Mouse (Mus musculus) CH12.LX (cell line): Measurements from ENCODE around the gene Cep164. TPM values are rescaled to one million over a fixed set of nuclear protein-coding genes. Genes with fewer than 3 reads are reported as not detected.

Experiments used
- DNase-seq: peaks from one replicate; pipeline ENCODE4 v3.0.0-alpha.2; 2013; ENCODE audit errors: extremely low read depth
- H3K27ac ChIP-seq: 2 replicates; pipeline ENCODE4 v1.5.1; 2012; ENCODE audit warnings: low read depth, mild to moderate bottlenecking, control low read depth, moderate library complexity; ENCODE audit not compliant: insufficient read depth
- H3K27me3 ChIP-seq: replicated peaks from 2 replicates; pipeline ENCODE3; 2012; ENCODE audit warnings: inconsistent platforms
- H3K36me3 ChIP-seq, 2 experiments: replicated peaks in 1 of 2; 2 replicates each; pipeline versions ENCODE3 to v1.6.1; 2012; ENCODE audit warnings: inconsistent platforms in 1 of 2, low read length in 1 of 2, mild to moderate bottlenecking in 1 of 2, mixed read lengths in 1 of 2, moderate library complexity in 1 of 2; ENCODE audit not compliant: control insufficient read depth in 1 of 2, insufficient read depth in 1 of 2
- H3K4me1 ChIP-seq, 2 experiments: 2 replicates each; pipeline ENCODE4 v1.6.1; 2012; ENCODE audit warnings: inconsistent platforms in 1 of 2, moderate library complexity in 1 of 2; ENCODE audit not compliant: insufficient read depth in 2 of 2, control insufficient read depth in 1 of 2
- H3K4me2 ChIP-seq: 2 replicates; pipeline ENCODE4 v1.6.1; 2012; ENCODE audit warnings: low read depth, mild to moderate bottlenecking, control low read depth; ENCODE audit not compliant: poor library complexity, insufficient read depth, severe bottlenecking
- H3K4me3 ChIP-seq, 3 experiments: fragments of 150-350 bp in 1 of 3; sonication (generic) in 1 of 3; replicated peaks in 1 of 3; 2 replicates each; pipeline versions ENCODE3 to v1.5.1; 2011 to 2012; ENCODE audit warnings: low read depth in 2 of 3, low read length in 2 of 3, mild to moderate bottlenecking in 2 of 3, moderate library complexity in 2 of 3, control low read depth in 1 of 3, improper control_type of control experiment in 1 of 3, inconsistent platforms in 1 of 3, mixed read lengths in 1 of 3; ENCODE audit not compliant: poor library complexity in 1 of 3
- H3K79me2 ChIP-seq: replicated peaks from 2 replicates; pipeline ENCODE4 v1.6.1; 2012; ENCODE audit warnings: mild to moderate bottlenecking, moderate library complexity; ENCODE audit not compliant: control insufficient read depth, poor library complexity, insufficient read depth, severe bottlenecking; ENCODE audit errors: extremely low read depth
- H3K9ac ChIP-seq: 2 replicates; pipeline ENCODE4 v1.6.1; 2012; ENCODE audit warnings: low read depth, mild to moderate bottlenecking, control low read depth, moderate library complexity; ENCODE audit not compliant: insufficient read depth
- H3K9me3 ChIP-seq: replicated peaks from 2 replicates; pipeline ENCODE3; 2012; ENCODE audit warnings: low read length, inconsistent platforms, mixed read lengths
- CHD1 ChIP-seq: IDR thresholded peaks from 2 replicates; pipeline ENCODE4 v1.6.1; 2012; ENCODE audit warnings: low read depth, low read length, improper control_type of control experiment, inconsistent platforms
- CTCF ChIP-seq, 2 experiments: IDR thresholded peaks in 1 of 2; conservative IDR thresholded peaks in 1 of 2; 2 replicates each; pipeline ENCODE4 v1.5.1; 2011 to 2012; ENCODE audit warnings: low read depth in 2 of 2, low read length in 2 of 2, improper control_type of control experiment in 1 of 2, inconsistent platforms in 1 of 2, mild to moderate bottlenecking in 1 of 2, moderate library complexity in 1 of 2
- ELF1 ChIP-seq: IDR thresholded peaks from 2 replicates; pipeline ENCODE4 v1.6.1; 2014; ENCODE audit warnings: low read depth, mild to moderate bottlenecking, inconsistent platforms, low read length, improper control_type of control experiment
- EP300 ChIP-seq: IDR thresholded peaks from 2 replicates; pipeline ENCODE4 v1.6.1; 2011; ENCODE audit warnings: low read length, improper control_type of control experiment
- ETS1 ChIP-seq: conservative IDR thresholded peaks from 2 replicates; pipeline ENCODE4 v1.6.1; 2012; ENCODE audit warnings: low read depth, mild to moderate bottlenecking, inconsistent platforms, low read length, improper control_type of control experiment, moderate library complexity
- HCFC1 ChIP-seq: IDR thresholded peaks from 2 replicates; pipeline ENCODE4 v1.6.1; 2012; ENCODE audit warnings: low read depth, mild to moderate bottlenecking, inconsistent platforms, low read length, improper control_type of control experiment
- MAFK ChIP-seq: IDR thresholded peaks from 2 replicates; pipeline ENCODE4 v1.6.1; 2011; ENCODE audit warnings: low read length, improper control_type of control experiment; ENCODE audit not compliant: insufficient replicate concordance
- NRF1 ChIP-seq: IDR thresholded peaks from 2 replicates; pipeline ENCODE4 v1.6.1; 2014; ENCODE audit warnings: low read depth, mild to moderate bottlenecking, inconsistent platforms, low read length, improper control_type of control experiment, moderate library complexity
- POLR2AphosphoS2 ChIP-seq: IDR thresholded peaks from 2 replicates; pipeline ENCODE4 v1.6.1; 2011; ENCODE audit warnings: low read depth, low read length, improper control_type of control experiment
- RCOR1 ChIP-seq: conservative IDR thresholded peaks from 2 replicates; pipeline ENCODE4 v1.6.1; 2012; ENCODE audit warnings: low read depth, mild to moderate bottlenecking, inconsistent platforms, low read length, improper control_type of control experiment
- SIN3A ChIP-seq: IDR thresholded peaks from 2 replicates; pipeline ENCODE4 v1.6.1; 2012; ENCODE audit warnings: low read length, improper control_type of control experiment, inconsistent platforms
- TCF12 ChIP-seq: IDR thresholded peaks from 2 replicates; pipeline ENCODE4 v1.6.1; 2014; ENCODE audit warnings: low read depth, mild to moderate bottlenecking, inconsistent platforms, low read length, improper control_type of control experiment
- USF1 ChIP-seq: IDR thresholded peaks from 2 replicates; pipeline ENCODE4 v1.6.1; 2014; ENCODE audit warnings: low read depth, mild to moderate bottlenecking, inconsistent platforms, low read length, improper control_type of control experiment
- USF2 ChIP-seq: conservative IDR thresholded peaks from 2 replicates; pipeline ENCODE4 v1.6.1; 2011; ENCODE audit warnings: low read depth, low read length, improper control_type of control experiment
- ZKSCAN1 ChIP-seq: IDR thresholded peaks from 2 replicates; pipeline ENCODE4 v1.6.1; 2012; ENCODE audit warnings: low read depth, inconsistent platforms, low read length, improper control_type of control experiment, borderline replicate concordance
- ZMIZ1 ChIP-seq: IDR thresholded peaks from 2 replicates; pipeline ENCODE4 v1.6.1; 2012; ENCODE audit warnings: low read depth, mild to moderate bottlenecking, inconsistent platforms, low read length, improper control_type of control experiment
- dilution Hi-C: fragments of 300-500 bp; cut with MboI; formaldehyde crosslinking; loops from 2 replicates; pipeline ENCODE4 v1.14.3; 2020; ENCODE audit warnings: low sequenced_read_pairs; ENCODE audit not compliant: extremely low pct_unique_long_range_greater_than_20kb, extremely low pct_ligation_motif_present
- in situ Hi-C: fragments of 300-500 bp; cut with MboI; formaldehyde crosslinking; loops from 3 replicates; pipeline ENCODE4 v1.14.3; 2019; ENCODE audit warnings: low sequenced_read_pairs, low pct_ligation_motif_present, low pct_unique_long_range_greater_than_20kb, mixed read lengths
- polyA plus RNA-seq: library from polyadenylated mRNA; unstranded; fragments of >175 nt; gene quantifications from 2 replicates; pipeline ENCODE4 v1.2.1, GENCODE M21; 2012; ENCODE audit warnings: low read depth; ENCODE audit not compliant: insufficient read length
- total RNA-seq, 2 experiments: library from RNA; depleted of rRNA; stranded (reverse); fragments of 300-350 nt in 1 of 2; fragments of >200 nt in 1 of 2; gene quantifications; 2 replicates each; pipeline ENCODE4 v1.2.3; 2012 to 2014

Cep164 gene
- total and polyA plus RNA-seq, 3 experiments: 14.2 to 22.7 (median 21.7) TPM

DNA sequence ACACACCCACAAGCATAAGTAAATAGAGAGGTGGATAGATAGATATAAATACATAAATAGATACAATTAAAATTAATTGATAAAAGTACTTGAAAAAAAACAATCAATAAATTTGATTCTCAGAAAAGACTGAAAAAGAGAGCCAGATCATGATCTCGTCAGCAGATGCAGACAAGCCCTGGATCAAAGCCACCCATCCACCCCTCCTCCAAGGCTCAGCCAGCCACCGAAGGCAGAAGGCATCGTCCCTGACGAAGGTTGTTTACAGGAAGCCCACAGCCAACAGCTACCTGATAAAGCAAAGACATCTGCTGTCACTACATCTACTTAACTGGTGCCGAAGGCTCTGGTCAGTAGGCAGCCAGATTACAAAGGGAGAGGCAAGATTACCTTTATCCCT lies 16.5 kb downstream of the Cep164 start:
- Histone ChIP-seq H3K4me1 (peaks cover 0 to 42% of the 10 kb centered on the region in 2 experiments; a peak in 2 of 4 replicates), H3K4me2 (no peak overlapping the region), H3K36me3 (peaks cover 9 to 54% of the 10 kb centered on the region in 2 experiments), H3K27me3 (no peaks in the 10 kb centered on the region), H3K4me3 (no peak overlapping the region), H3K9ac (no peak overlapping the region), H3K79me2 (no peaks in the 10 kb centered on the region), H3K9me3 (no peaks in the 10 kb centered on the region), H3K27ac (no peak overlapping the region)
- no peak for DNase-seq
- no peak for TF ChIP-seq ZMIZ1
- TF ChIP-seq NRF1: no peak
- dilution Hi-C loops (no loop called here), in situ Hi-C loops (no loop called here)

DNA sequence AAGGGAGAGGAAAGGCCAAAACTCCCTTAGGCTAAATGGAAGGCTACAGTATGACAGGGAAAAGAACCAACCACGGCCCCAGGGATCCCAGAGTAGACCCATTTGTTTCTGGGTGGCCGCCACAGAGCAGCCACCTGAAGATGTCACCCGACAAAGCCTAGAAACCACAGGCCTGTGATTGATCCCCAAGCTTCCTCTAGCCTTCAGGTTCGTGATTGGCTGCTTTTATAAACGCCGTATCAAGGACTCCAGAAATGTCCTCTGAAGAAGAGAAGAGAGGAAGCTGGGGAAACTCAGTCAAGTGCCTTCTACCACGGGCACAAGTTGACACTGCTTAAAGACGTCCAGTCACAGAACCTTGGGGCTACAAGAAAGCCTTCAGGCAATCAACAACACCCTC lies 20.7 kb downstream of the Cep164 start:
- H3K36me3 ChIP-seq: peaks cover 11 to 47% of the 10 kb centered on the region in 2 experiments
- DNase-seq: peak; percentile 32
- H3K4me1 ChIP-seq: peaks cover 0 to 70% of the 10 kb centered on the region in 2 experiments; a peak in 2 of 4 replicates
- TF ChIP-seq ZMIZ1: no peak
- peak; percentile 2; the same call in 1 of the 2 replicates for TF ChIP-seq EP300
- no peaks in the 10 kb centered on the region for H3K79me2 ChIP-seq
- no peak overlapping the region for H3K4me2 ChIP-seq
- H3K27ac ChIP-seq: no peak overlapping the region
- in situ Hi-C loops (no loop called here), dilution Hi-C loops (no loop called here)
- no peaks in the 10 kb centered on the region for H3K9me3 ChIP-seq
- H3K4me3 ChIP-seq: no peak overlapping the region
- no peak overlapping the region for H3K9ac ChIP-seq
- H3K27me3 ChIP-seq: no peaks in the 10 kb centered on the region

DNA sequence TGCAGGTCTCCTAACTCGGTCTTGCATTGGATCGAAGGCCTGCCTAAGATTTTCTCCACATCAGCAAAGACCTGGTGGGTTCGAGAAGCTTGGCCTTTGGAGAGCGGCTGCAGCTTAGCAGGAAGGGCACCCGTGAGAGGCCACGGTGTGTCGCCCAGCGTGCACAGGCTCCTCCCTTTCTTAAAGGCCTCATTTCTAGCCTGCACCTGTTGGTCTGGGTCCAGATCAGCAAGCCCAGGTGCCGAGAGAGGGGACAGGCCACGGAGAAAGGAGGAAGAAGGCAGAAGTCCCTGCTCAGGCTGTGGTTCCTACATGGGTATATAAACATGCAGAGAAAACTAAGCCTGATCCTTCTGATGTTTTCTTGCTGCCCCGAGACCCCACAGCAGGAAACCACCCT lies 21.2 kb downstream of the Cep164 start:
- no peak overlapping the region for H3K4me2 ChIP-seq
- H3K27ac ChIP-seq: no peak overlapping the region
- no peak overlapping the region for H3K4me3 ChIP-seq
- in situ Hi-C loops: no loop called here
- H3K9ac ChIP-seq: no peak overlapping the region
- H3K36me3 ChIP-seq: peaks cover 11 to 47% of the 10 kb centered on the region in 2 experiments
- H3K4me1 ChIP-seq: peaks cover 0 to 74% of the 10 kb centered on the region in 2 experiments; a peak in 2 of 4 replicates
- TF ChIP-seq EP300 (peak; percentile 41; the same call in 1 of the 2 replicates), TCF12 (peak; percentile 45; the same call in 1 of the 2 replicates), ELF1 (no peak)
- H3K79me2 ChIP-seq: no peaks in the 10 kb centered on the region
- H3K9me3 ChIP-seq: no peaks in the 10 kb centered on the region
- DNase-seq: peak; percentile 60
- dilution Hi-C loops: no loop called here
- H3K27me3 ChIP-seq: no peaks in the 10 kb centered on the region

DNA sequence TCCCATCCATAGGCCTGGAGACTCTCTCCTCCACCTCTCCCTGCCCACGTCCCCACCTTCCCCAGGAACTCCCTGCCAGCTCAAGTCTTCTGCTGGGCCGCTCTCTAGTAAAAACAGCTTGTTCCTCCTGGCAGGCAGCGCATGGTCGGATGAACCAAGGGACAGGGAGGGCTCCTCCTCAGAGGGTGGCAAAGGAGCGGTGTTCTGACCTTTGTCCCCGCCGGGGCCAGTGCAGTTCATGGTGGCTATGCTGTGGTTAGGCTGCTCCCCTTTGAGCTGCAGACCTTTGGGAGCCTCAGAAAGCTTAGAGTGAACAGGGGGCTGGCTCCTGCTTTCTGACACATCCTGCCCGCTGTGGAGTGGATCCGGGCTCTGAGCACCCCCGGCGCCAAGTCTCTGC lies 21.6 kb downstream of the Cep164 start:
- in situ Hi-C loops: no loop called here
- no peak overlapping the region for H3K4me2 ChIP-seq
- H3K79me2 ChIP-seq: no peaks in the 10 kb centered on the region
- H3K9ac ChIP-seq: no peak overlapping the region
- H3K4me3 ChIP-seq: no peak overlapping the region
- H3K9me3 ChIP-seq: no peaks in the 10 kb centered on the region
- peaks cover 0 to 75% of the 10 kb centered on the region in 2 experiments; a peak in 2 of 4 replicates for H3K4me1 ChIP-seq
- TF ChIP-seq MAFK (no peak), CTCF (conservative IDR thresholded peaks at IDR 0.05 in 1 of 2, IDR thresholded peaks at IDR 0.05 in 1 of 2; ENCODE audit: low read depth in 2 of 2, low read length in 2 of 2) (no peak), ETS1 (no peak), ZMIZ1 (no peak), USF2 (no peak), CHD1 (no peak), RCOR1 (no peak), USF1 (no peak), NRF1 (no peak), POLR2AphosphoS2 (no peak), ZKSCAN1 (no peak), HCFC1 (no peak), ELF1 (no peak), SIN3A (no peak)
- no peaks in the 10 kb centered on the region for H3K27me3 ChIP-seq
- DNase-seq: no peak
- H3K27ac ChIP-seq: no peak overlapping the region
- dilution Hi-C loops: no loop called here
- H3K36me3 ChIP-seq: peaks cover 11 to 48% of the 10 kb centered on the region in 2 experiments
